Mouse (Mus musculus): ENCODE measurements at regions not wholly inside any gene's neighbourhood (a gene's known extent, or its start where the extent isn't known, plus 50 kb on each side); places are given as distances from the start of the nearest gene placed in this dataset.

DNA sequence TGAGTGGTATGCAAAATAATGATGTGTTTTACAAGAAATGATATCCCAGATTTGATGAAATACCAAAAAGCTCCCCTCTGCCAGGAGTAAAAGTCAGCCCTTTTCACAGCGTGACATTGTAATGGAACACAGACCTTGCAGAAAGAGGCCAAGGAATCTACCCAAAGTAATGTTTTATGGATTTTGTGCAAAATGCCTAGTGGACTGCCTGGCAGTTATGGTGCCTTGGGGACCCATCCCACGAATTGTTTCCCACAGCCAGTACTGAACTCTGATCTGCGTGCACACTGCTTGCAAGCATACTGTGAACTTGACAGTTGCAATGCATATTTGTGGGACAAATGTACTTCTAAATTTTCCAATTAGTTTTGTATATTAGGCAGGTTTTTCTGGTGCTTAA, 251.3 kb upstream of the Marcks start:
- Histone ChIP-seq H3K4me3 (replicated peaks) (no peak overlapping the region), H3K9me3 (replicated peaks) (no peaks in the 10 kb centered on the region), H3K27ac (replicated peaks) (no peak overlapping the region), H3K4me1 (no peaks in the 10 kb centered on the region), H3K9ac (replicated peaks) (no peak overlapping the region), H3K36me3 (no peaks in the 10 kb centered on the region), H3K27me3 (replicated peaks) (no peaks in the 10 kb centered on the region), H3K4me2 (no peak overlapping the region)
- no peak for ATAC-seq (ENCODE audit: low FRiP score)
- 31% methylated on average over 3 of the region's 3 CpGs for WGBS

DNA sequence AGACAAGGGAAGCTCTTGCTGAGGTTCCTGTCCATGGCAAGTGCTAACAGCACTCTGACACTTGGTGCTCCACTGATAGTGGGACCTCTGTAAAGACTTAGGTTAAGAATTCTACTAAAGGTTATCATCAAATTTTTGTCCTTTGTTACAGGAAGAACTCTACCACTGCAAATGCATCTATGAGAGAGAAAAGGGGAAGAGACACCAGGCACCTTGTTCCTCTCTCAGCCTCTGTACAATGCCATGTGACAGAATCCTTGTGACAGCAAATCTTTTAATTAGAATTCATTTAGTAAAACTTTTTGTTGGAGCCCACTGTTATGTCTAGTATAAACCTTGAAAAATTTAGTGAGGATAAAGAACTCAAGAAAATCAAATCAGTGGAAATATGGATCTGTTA, 247.5 kb upstream of the Marcks start:
- H3K4me2 ChIP-seq = no peak overlapping the region
- H3K36me3 ChIP-seq = no peaks in the 10 kb centered on the region
- H3K9me3 ChIP-seq (replicated peaks) = no peaks in the 10 kb centered on the region
- H3K4me1 ChIP-seq = no peaks in the 10 kb centered on the region
- no peak overlapping the region for H3K4me3 ChIP-seq (replicated peaks)
- no peaks in the 10 kb centered on the region for H3K27me3 ChIP-seq (replicated peaks)
- H3K27ac ChIP-seq (replicated peaks) = no peak overlapping the region
- ATAC-seq (ENCODE audit: low FRiP score) = no peak
- H3K9ac ChIP-seq (replicated peaks) = no peak overlapping the region

DNA sequence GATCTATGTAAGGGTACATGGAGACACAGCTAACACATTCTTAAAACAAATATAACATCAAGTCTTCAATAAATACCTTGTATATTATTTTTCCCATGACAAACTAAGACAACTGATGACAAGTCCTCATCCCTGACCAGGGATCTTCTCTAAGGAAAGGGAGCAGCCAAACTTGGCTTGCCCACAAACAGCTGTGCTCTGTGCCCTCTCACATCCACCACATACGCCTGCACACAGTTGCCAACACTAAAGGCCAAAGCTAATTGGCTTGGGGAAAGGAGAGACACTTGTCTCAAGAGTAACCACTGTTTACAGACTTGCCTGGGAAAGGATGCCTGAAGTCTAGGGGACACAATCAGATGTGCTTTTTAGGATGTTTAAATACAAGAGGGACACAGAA, 241.3 kb upstream of the Marcks start:
- WGBS = 76% methylated on average over 1 of the region's 1 CpGs
- no peak for ATAC-seq (ENCODE audit: low FRiP score)
- Histone ChIP-seq H3K4me2 (no peak overlapping the region), H3K9ac (replicated peaks) (no peak overlapping the region), H3K4me3 (replicated peaks) (no peak overlapping the region), H3K9me3 (replicated peaks) (no peaks in the 10 kb centered on the region), H3K36me3 (no peaks in the 10 kb centered on the region), H3K4me1 (0 out of 2 replicates have a peak, but pooled peaks cover 5% of the 10 kb centered on the region), H3K27ac (replicated peaks) (no peak overlapping the region), H3K27me3 (replicated peaks) (no peaks in the 10 kb centered on the region)

GRCm38 (mm10) chr10:37378002-37378702, 239.4 kb upstream of the Marcks start:
- no peak overlapping the region for H3K4me3 ChIP-seq (replicated peaks)
- 5% methylated on average over 4 of the region's 4 CpGs for WGBS
- H3K4me2 ChIP-seq = no peak overlapping the region
- H3K9ac ChIP-seq (replicated peaks) = no peak overlapping the region
- H3K4me1 ChIP-seq = 0 out of 2 replicates have a peak, but pooled peaks cover 5% of the 10 kb centered on the region
- no peaks in the 10 kb centered on the region for H3K27me3 ChIP-seq (replicated peaks)
- peak; percentile 89 for ATAC-seq (ENCODE audit: low FRiP score)
- H3K27ac ChIP-seq (replicated peaks) = peak overlapping the region; percentile 65
- H3K9me3 ChIP-seq (replicated peaks) = no peaks in the 10 kb centered on the region
- no peaks in the 10 kb centered on the region for H3K36me3 ChIP-seq

DNA sequence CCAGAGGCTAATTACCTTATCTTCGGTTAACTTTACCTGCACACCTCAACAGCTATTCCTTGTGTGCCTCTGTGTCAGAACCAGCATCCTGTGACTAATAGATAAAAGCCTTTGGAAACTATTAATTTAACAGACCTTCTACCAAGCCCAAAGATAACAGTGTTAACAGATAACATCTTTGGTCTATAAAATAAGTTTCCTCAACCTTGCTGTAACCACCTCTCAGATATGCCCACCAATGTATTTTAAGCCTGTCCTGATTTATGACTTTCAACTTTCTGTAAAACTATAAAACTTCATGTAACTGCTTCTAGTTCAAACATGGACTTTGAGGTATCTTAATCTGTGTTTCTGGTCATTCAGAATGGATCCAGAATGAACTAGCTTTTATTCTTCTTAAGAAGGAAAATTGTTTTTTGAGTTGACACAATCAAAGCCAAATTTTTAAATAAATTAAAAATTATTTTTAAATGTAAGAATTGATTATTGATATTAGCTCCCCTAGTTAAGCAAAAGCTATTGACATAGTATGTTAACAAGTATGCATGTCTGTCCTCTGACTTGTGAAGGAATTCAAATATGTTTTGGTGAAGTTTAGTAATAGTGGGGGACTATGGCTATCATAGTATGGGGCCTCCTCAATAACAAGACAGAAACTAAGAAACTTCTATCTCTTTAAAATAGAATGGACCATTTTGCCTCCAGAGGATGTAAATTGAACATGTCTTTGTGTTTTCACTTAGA, 238.7 kb upstream of the Marcks start:
- no peak; the same call in 1 of the 2 replicates for ATAC-seq (ENCODE audit: low FRiP score)
- WGBS = 70% methylated on average over 1 of the region's 1 CpGs
- no peak overlapping the region for H3K9ac ChIP-seq (replicated peaks)
- no peak overlapping the region for H3K4me2 ChIP-seq
- H3K4me1 ChIP-seq = 0 out of 2 replicates have a peak, but pooled peaks cover 5% of the 10 kb centered on the region
- H3K27me3 ChIP-seq (replicated peaks) = no peaks in the 10 kb centered on the region
- no peaks in the 10 kb centered on the region for H3K9me3 ChIP-seq (replicated peaks)
- H3K27ac ChIP-seq (replicated peaks) = peak overlapping the region; percentile 65; the same call in 1 of the 2 replicates
- H3K36me3 ChIP-seq = no peaks in the 10 kb centered on the region
- H3K4me3 ChIP-seq (replicated peaks) = no peak overlapping the region

- no peaks in the 10 kb centered on the region for H3K36me3 ChIP-seq
- H3K4me3 ChIP-seq (replicated peaks) = no peak overlapping the region
- H3K27ac ChIP-seq (replicated peaks) = no peak overlapping the region
- no peaks in the 10 kb centered on the region for H3K9me3 ChIP-seq (replicated peaks)
- no peak overlapping the region for H3K4me2 ChIP-seq
- no peak overlapping the region for H3K9ac ChIP-seq (replicated peaks)
- ATAC-seq (ENCODE audit: low FRiP score) = no peak
- no peaks in the 10 kb centered on the region for H3K27me3 ChIP-seq (replicated peaks)
- 0 out of 2 replicates have a peak, but pooled peaks cover 5% of the 10 kb centered on the region for H3K4me1 ChIP-seq
- WGBS = 76% methylated on average over 1 of the region's 1 CpGs
Measured at GRCm38 (mm10) chr10:37376172-37376571, 237.5 kb upstream of the Marcks start.

- Histone ChIP-seq H3K9ac (replicated peaks) (no peak overlapping the region), H3K4me3 (replicated peaks) (no peak overlapping the region), H3K27ac (replicated peaks) (no peak overlapping the region), H3K4me1 (0 out of 2 replicates have a peak, but pooled peaks cover 5% of the 10 kb centered on the region), H3K27me3 (replicated peaks) (no peaks in the 10 kb centered on the region), H3K9me3 (replicated peaks) (no peaks in the 10 kb centered on the region), H3K36me3 (no peaks in the 10 kb centered on the region), H3K4me2 (no peak overlapping the region)
- WGBS = 96% methylated on average over 1 of the region's 1 CpGs
- no peak for ATAC-seq (ENCODE audit: low FRiP score)
Measured at GRCm38 (mm10) chr10:37375648-37376047, 236.9 kb upstream of the Marcks start.

DNA sequence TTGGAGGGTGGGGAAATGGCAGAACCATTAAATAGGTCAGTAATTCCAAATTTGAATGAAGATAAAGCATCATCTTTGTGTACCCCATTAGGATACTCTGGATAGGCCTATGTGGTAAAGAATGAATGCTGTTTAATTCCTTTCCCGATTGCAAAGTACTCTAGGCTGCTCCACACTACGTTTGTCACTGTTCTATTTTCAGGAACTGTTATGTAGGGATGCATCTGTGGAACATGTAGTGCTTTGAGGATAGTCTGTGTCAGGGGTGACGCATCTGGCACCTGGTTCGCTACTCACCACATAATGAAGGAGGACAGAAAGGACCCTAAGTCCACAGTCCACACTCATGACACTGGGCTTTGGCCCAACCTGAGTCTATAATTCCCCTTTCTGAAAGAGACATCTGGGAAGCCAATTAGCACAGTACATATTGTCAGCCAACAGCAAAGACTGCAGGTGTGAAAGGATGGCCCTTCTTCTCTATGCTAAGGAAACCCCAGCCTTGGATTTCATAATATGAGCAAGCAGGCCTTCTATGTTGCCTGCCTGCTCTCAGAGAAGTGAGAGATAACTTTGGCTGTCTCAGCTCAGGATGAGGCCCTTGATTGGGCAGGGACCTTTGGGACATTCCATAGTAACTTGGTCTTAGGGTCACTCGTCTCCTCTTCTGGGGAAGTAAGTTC, 230.4 kb upstream of the Marcks start:
- WGBS = 94% methylated on average over 5 of the region's 5 CpGs
- Histone ChIP-seq H3K4me2 (no peak overlapping the region), H3K9ac (replicated peaks) (no peak overlapping the region), H3K4me3 (replicated peaks) (no peak overlapping the region), H3K36me3 (no peaks in the 10 kb centered on the region), H3K4me1 (no peaks in the 10 kb centered on the region), H3K9me3 (replicated peaks) (no peaks in the 10 kb centered on the region), H3K27me3 (replicated peaks) (no peaks in the 10 kb centered on the region), H3K27ac (replicated peaks) (no peak overlapping the region)
- no peak for ATAC-seq (ENCODE audit: low FRiP score)

DNA sequence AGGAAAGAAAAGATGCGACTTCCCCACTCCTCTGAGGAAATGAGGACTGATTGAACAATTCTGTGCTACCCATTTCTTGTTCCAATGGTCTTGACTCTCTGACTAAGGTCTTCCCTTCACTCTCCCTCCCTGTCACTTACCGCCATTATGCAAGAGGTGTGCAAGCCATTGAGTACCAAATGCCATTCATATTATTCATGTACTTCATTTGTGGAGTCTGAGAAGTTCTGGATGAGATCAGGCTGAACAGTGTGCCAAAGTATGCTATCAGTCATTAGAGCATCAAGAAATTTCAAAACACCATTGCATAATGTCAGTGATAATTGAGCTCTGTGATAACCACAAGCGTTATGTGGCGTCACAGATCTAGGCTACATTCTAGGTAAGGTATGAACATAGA, 229.1 kb upstream of the Marcks start:
- Histone ChIP-seq H3K9me3 (replicated peaks) (no peaks in the 10 kb centered on the region), H3K27ac (replicated peaks) (no peak overlapping the region), H3K36me3 (no peaks in the 10 kb centered on the region), H3K4me1 (no peaks in the 10 kb centered on the region), H3K4me2 (no peak overlapping the region), H3K9ac (replicated peaks) (no peak overlapping the region), H3K4me3 (replicated peaks) (no peak overlapping the region), H3K27me3 (replicated peaks) (no peaks in the 10 kb centered on the region)
- WGBS = 96% methylated on average over 4 of the region's 4 CpGs
- no peak for ATAC-seq (ENCODE audit: low FRiP score)

DNA sequence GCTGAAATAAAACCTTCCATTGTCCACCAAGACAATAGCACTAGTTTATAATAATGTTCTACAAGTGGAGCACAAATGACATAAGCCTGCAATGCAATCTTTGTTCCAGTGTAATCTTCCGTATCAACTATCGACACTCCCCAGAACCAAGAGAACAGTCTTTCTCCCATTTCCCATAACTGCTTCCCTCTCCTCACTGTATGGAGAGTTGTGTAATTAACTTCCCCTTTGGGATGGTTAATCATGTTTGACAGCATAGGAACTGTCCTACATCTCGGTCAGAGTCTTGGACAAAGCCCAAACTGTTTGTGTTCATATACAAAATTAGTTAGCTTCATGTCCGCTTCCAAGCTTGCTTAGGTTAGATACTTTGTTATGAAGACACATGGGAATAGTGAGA, 225.8 kb upstream of the Marcks start:
- H3K4me1 ChIP-seq = no peaks in the 10 kb centered on the region
- H3K36me3 ChIP-seq = no peaks in the 10 kb centered on the region
- H3K27ac ChIP-seq (replicated peaks) = no peak overlapping the region
- WGBS = 38% methylated on average over 4 of the region's 4 CpGs
- no peaks in the 10 kb centered on the region for H3K27me3 ChIP-seq (replicated peaks)
- H3K9me3 ChIP-seq (replicated peaks) = no peaks in the 10 kb centered on the region
- no peak overlapping the region for H3K4me3 ChIP-seq (replicated peaks)
- no peak overlapping the region for H3K4me2 ChIP-seq
- no peak overlapping the region for H3K9ac ChIP-seq (replicated peaks)
- ATAC-seq (ENCODE audit: low FRiP score) = no peak

DNA sequence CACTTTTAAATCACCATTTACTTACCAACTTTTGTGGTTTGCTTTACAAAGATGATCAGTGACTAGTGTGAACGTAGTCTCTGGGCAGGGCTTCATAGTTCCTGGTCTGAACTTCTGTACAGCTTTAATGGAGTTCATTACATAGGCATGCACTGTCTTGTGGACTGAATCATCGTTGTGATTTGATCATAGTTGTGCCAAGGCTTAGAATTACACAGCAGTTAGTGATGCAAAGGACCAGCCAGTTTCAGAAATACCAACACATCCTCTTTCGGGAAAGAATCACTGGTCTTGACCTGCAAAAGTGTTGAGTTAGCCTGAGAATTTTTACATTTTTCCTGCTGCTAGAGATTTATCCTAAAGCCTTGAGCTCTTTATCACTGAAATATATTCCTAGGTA, 222.3 kb upstream of the Marcks start:
- ATAC-seq (ENCODE audit: low FRiP score) = no peak
- Histone ChIP-seq H3K36me3 (no peaks in the 10 kb centered on the region), H3K4me2 (no peak overlapping the region), H3K27ac (replicated peaks) (no peak overlapping the region), H3K9me3 (replicated peaks) (no peaks in the 10 kb centered on the region), H3K27me3 (replicated peaks) (no peaks in the 10 kb centered on the region), H3K4me3 (replicated peaks) (no peak overlapping the region), H3K9ac (replicated peaks) (no peak overlapping the region), H3K4me1 (peaks cover 6% of the 10 kb centered on the region; the same call in 1 of the 2 replicates)
- 94% methylated on average over 3 of the region's 3 CpGs for whole genome bisulfite sequencing

- Histone ChIP-seq H3K27ac (replicated peaks) (no peak overlapping the region), H3K4me1 (peaks cover 6% of the 10 kb centered on the region; the same call in 1 of the 2 replicates), H3K4me3 (replicated peaks) (no peak overlapping the region), H3K36me3 (no peaks in the 10 kb centered on the region), H3K4me2 (no peak overlapping the region), H3K9ac (replicated peaks) (no peak overlapping the region), H3K27me3 (replicated peaks) (no peaks in the 10 kb centered on the region), H3K9me3 (replicated peaks) (no peaks in the 10 kb centered on the region)
- ATAC-seq (ENCODE audit: low FRiP score) = no peak
Measured at GRCm38 (mm10) chr10:37358900-37359299, 220.2 kb upstream of the Marcks start.

Measured in neural tube, embryonic 15.5 days (tissue).